Mouse (Mus musculus): Measurements from ENCODE around the gene Gm8220. TPM values are rescaled to one million over a fixed set of nuclear protein-coding genes. Genes with fewer than 3 reads are reported as not detected.
"Not testable (repeated sequence)": the region's sequence is repeated elsewhere in the genome, so short reads cannot be mapped to it uniquely, and the experiment has no call there.

The Gm8220 gene
- polyA plus RNA-seq (2015; fragmentation: Nextera tagmentation; extraction: Ambion mirVana), result not detected in 2 replicates

- H3K4me1 ChIP-seq (replicated peaks); H3K27ac ChIP-seq; H3K36me3 ChIP-seq; ATAC-seq; H3K4me3 ChIP-seq (replicated peaks); H3K9ac ChIP-seq (replicated peaks); H3K27me3 ChIP-seq; H3K4me2 ChIP-seq (replicated peaks); H3K9me3 ChIP-seq: not testable (repeated sequence)
- WGBS, result 94% methylated on average over 2 of the region's 2 CpGs
These were observed at the start of gene Gm8220 for GRCm38 (mm10) chr14:44285280-44285679. Gene Gm8220, plus strand, starts transcription at chr14:44285580.

DNA sequence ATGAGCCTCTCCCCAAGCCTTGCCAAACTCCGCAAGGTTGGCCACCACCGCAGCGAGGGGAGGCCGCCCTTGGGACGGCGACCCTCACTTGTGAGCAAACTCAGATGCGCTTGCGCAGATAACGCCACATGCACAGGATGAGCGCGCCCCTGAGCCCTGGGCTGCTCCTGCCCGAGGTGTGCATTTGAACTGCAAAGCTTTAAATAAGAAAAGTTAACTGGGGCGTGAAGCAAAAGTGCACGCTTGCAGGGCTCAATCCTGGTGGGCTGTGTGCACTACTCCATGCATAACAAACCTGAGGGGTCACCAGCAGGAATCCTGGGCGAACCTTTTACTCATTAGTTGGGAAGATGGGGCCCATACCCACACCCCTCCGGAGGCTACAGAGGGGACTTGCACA lies 37.3 kb upstream of the Gm8220 start:
- 94% methylated on average over 16 of the region's 16 CpGs for WGBS
- no peak overlapping the region for H3K27ac ChIP-seq

DNA sequence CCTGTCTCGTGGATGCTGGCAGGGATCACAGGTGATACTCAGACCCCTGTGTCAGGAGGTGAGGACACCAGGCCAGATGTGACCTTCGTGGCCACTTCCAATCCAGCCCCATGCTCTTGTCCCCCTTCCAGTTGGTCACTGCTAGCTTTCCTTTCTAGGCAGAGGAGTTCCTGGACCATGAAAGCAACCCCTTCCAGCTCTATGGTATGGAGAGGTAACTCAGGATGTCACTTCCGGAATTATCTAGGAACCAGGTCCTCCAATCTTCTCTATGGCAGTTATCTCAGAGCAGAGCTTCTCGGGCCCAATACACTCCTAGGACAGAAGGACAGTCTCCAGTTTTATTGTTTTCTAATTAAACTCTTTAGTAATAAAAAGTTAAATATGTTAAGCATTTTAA lies 26.7 kb downstream of the Gm8220 start:
- H3K27ac ChIP-seq; H3K9me3 ChIP-seq; H3K9ac ChIP-seq (replicated peaks); ATAC-seq; H3K36me3 ChIP-seq; H3K4me3 ChIP-seq (replicated peaks); H3K27me3 ChIP-seq; H3K4me2 ChIP-seq (replicated peaks); H3K4me1 ChIP-seq (replicated peaks): not testable (repeated sequence)
- WGBS, result 90% methylated on average over 4 of the region's 4 CpGs

More for the DNA sequence above, 37.3 kb upstream of the Gm8220 start:
- H3K9me3 ChIP-seq, result peaks cover 9% of the 10 kb centered on the region; the same call in 1 of the 2 replicates
- H3K4me3 ChIP-seq (replicated peaks), result no peak overlapping the region
- H3K27me3 ChIP-seq, result no peaks in the 10 kb centered on the region
- no peak overlapping the region for H3K4me2 ChIP-seq (replicated peaks)
- no peak for ATAC-seq
- no peaks in the 10 kb centered on the region for H3K4me1 ChIP-seq (replicated peaks)
- H3K9ac ChIP-seq (replicated peaks), result no peak overlapping the region
- H3K36me3 ChIP-seq, result no peaks in the 10 kb centered on the region

GRCm38 (mm10) chr14:44338484-44338883 lies 53.1 kb downstream of the Gm8220 start, which contains the start of gene Gm5930:
Gene Gm5930, minus strand, starts transcription at chr14:44338584.
- H3K4me2 ChIP-seq (replicated peaks); ATAC-seq; H3K27ac ChIP-seq; H3K9ac ChIP-seq (replicated peaks); H3K4me1 ChIP-seq (replicated peaks); H3K27me3 ChIP-seq; H3K4me3 ChIP-seq (replicated peaks); H3K9me3 ChIP-seq; H3K36me3 ChIP-seq: not testable (repeated sequence)
- no CpG with 5 or more reads among the region's 2 CpGs for WGBS

Other genes starting within 250 kb of the Gm8220 start
- not detected in 2 replicates for gene Ear2, start 182.9 kb upstream of the Gm8220 start, polyA plus RNA-seq (2015; fragmentation: Nextera tagmentation; extraction: Ambion mirVana)
- not detected in 2 replicates for gene Gm3327, start 161.7 kb upstream of the Gm8220 start, polyA plus RNA-seq (2015; fragmentation: Nextera tagmentation; extraction: Ambion mirVana)
- not detected in 2 replicates for gene Gm8212, start 87.9 kb upstream of the Gm8220 start, polyA plus RNA-seq (2015; fragmentation: Nextera tagmentation; extraction: Ambion mirVana)
- gene 4930503E14Rik, start 72.3 kb upstream of the Gm8220 start, polyA plus RNA-seq (2015; fragmentation: Nextera tagmentation; extraction: Ambion mirVana), result not detected in 2 replicates
- gene Gm5930, start 53.0 kb downstream of the Gm8220 start, polyA plus RNA-seq (2015; fragmentation: Nextera tagmentation; extraction: Ambion mirVana), result not detected in 2 replicates
- gene Gm8229, start 79.8 kb downstream of the Gm8220 start, polyA plus RNA-seq (2015; fragmentation: Nextera tagmentation; extraction: Ambion mirVana), result not detected in 2 replicates
- not detected in 2 replicates for gene Gm3371, start 125.1 kb downstream of the Gm8220 start, polyA plus RNA-seq (2015; fragmentation: Nextera tagmentation; extraction: Ambion mirVana)
- gene Gm8232, start 148.1 kb downstream of the Gm8220 start, polyA plus RNA-seq (2015; fragmentation: Nextera tagmentation; extraction: Ambion mirVana), result not detected in 2 replicates
- gene BC061237, start 206.9 kb downstream of the Gm8220 start, polyA plus RNA-seq (2015; fragmentation: Nextera tagmentation; extraction: Ambion mirVana), result not detected in 2 replicates
- not detected in 2 replicates for gene Gm17093, start 232.7 kb downstream of the Gm8220 start, polyA plus RNA-seq (2015; fragmentation: Nextera tagmentation; extraction: Ambion mirVana)